Mouse (Mus musculus): Measurements from ENCODE around the gene Mfsd2b.

The Mfsd2b gene

DNA sequence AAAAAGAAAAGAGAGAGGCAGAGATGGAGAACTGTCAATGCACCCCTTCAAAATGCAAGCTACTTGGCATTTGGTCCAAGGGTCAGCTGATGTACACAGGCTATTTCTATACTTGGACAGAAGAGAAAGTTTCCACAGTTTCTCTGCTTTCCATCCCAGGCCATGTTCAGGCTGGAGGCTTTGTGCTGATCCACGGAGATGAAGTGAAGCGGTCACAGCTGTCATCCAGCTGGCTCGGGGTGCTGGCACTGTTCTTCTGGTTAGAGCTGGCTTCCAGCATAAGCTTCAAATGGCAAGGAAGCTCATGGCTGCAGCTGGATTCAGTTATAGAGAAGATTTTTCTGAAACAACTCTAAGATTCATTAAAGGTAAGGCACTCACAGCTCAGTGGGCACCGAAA lies 60.5 kb downstream of the Mfsd2b start:
- DNase-seq (ENCODE audit: low read depth): no peak
